Mouse (Mus musculus) forebrain, embryonic 16.5 days (tissue): ENCODE results near the gene Psmb2. TPM values are rescaled to one million over a fixed set of nuclear protein-coding genes. Genes with fewer than 3 reads are reported as not detected.
A peak's percentile ranks its signal among the peaks of the same experiment; 100 is the strongest.

Experiments
- ATAC-seq: fragments of 200-750 bp; cut with Nextera tagmentation; 2 replicates; pipeline ENCODE4 v1.8.0; 2017; ENCODE audit warnings: mild to moderate bottlenecking, moderate library complexity
- H3K27ac ChIP-seq: fragments of 300-500 bp; sonication (generic); 2 replicates; pipeline ENCODE4 v1.5.1; 2014; ENCODE audit warnings: low read length, control low read depth
- H3K27me3 ChIP-seq: fragments of 300-500 bp; sonication (generic); replicated peaks from 2 replicates; pipeline ENCODE4 v1.6.1; 2014; ENCODE audit warnings: low read length; ENCODE audit not compliant: control insufficient read depth, insufficient read depth
- H3K36me3 ChIP-seq: fragments of 300-500 bp; sonication (generic); 2 replicates; pipeline ENCODE4 v1.6.1; 2014; ENCODE audit not compliant: control insufficient read depth, insufficient read depth
- H3K4me1 ChIP-seq: fragments of 300-500 bp; sonication (generic); replicated peaks from 2 replicates; pipeline ENCODE4 v1.6.1; 2014; ENCODE audit warnings: low read length; ENCODE audit not compliant: control insufficient read depth, insufficient read depth
- H3K4me2 ChIP-seq: fragments of 300-500 bp; sonication (generic); 2 replicates; pipeline ENCODE4 v1.6.1; 2014; ENCODE audit warnings: mild to moderate bottlenecking, low read length, control low read depth
- H3K4me3 ChIP-seq: fragments of 300-500 bp; sonication (generic); replicated peaks from 2 replicates; pipeline ENCODE4 v1.5.1; 2014; ENCODE audit warnings: mild to moderate bottlenecking, low read length, control low read depth
- H3K9ac ChIP-seq: fragments of 300-500 bp; sonication (generic); replicated peaks from 2 replicates; pipeline ENCODE4 v1.6.1; 2014; ENCODE audit warnings: low read depth, low read length, control low read depth
- H3K9me3 ChIP-seq: fragments of 300-500 bp; sonication (generic); 2 replicates; pipeline ENCODE4 v1.6.1; 2016; ENCODE audit warnings: low read length; ENCODE audit not compliant: control insufficient read depth
- WGBS: fragments of 180-500 bp; shearing (Covaris S2); extraction: QIAGEN DNeasy Blood & Tissue Kit; methylation state at CpG from one replicate; pipeline ENCODE4 v1.1.7; 2014; 5-methylcytosine and 5-hydroxymethylcytosine counted together
- polyA plus RNA-seq: library from polyadenylated mRNA; unstranded; fragments of >200 nt; fragmentation: Nextera tagmentation; extraction: Ambion mirVana; gene quantifications from 2 replicates; pipeline ENCODE4 v1.2.1, GENCODE M21; 2015

Gene Psmb2
- polyA plus RNA-seq, 1 experiment from 2014 or later, result 432 TPM

DNA sequence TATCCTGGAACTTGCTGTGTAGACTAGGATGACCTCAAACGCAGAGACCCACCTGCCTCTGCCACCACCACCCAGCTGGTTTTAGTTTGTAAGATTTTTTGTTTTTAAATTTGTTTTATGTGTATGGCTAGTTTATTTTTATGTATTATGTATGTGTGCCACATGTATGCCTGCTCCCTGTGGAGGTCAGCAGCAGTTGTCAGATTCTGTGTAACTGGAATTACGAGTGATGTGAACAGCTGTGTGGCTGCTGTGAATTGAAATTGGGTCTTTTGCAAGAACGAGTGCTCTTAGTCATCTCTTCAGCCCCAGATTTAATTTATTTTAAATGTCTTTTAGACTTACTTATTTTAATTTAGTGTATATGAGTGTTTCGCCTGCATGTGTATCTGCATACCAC lies 19.5 kb downstream of the Psmb2 start:
- H3K36me3 ChIP-seq, result peaks cover 2% of the 10 kb centered on the region; the same call in 1 of the 2 replicates
- no peaks in the 10 kb centered on the region for H3K9me3 ChIP-seq
- 92% methylated on average over 4 of the region's 4 CpGs for WGBS
- H3K9ac ChIP-seq, result no peak overlapping the region
- ATAC-seq, result no peak
- H3K27ac ChIP-seq, result no peak overlapping the region
- peaks cover 4% of the 10 kb centered on the region; the same call in 1 of the 2 replicates for H3K4me1 ChIP-seq
- H3K27me3 ChIP-seq, result no peaks in the 10 kb centered on the region
- H3K4me2 ChIP-seq, result no peak overlapping the region
- no peak overlapping the region for H3K4me3 ChIP-seq

DNA sequence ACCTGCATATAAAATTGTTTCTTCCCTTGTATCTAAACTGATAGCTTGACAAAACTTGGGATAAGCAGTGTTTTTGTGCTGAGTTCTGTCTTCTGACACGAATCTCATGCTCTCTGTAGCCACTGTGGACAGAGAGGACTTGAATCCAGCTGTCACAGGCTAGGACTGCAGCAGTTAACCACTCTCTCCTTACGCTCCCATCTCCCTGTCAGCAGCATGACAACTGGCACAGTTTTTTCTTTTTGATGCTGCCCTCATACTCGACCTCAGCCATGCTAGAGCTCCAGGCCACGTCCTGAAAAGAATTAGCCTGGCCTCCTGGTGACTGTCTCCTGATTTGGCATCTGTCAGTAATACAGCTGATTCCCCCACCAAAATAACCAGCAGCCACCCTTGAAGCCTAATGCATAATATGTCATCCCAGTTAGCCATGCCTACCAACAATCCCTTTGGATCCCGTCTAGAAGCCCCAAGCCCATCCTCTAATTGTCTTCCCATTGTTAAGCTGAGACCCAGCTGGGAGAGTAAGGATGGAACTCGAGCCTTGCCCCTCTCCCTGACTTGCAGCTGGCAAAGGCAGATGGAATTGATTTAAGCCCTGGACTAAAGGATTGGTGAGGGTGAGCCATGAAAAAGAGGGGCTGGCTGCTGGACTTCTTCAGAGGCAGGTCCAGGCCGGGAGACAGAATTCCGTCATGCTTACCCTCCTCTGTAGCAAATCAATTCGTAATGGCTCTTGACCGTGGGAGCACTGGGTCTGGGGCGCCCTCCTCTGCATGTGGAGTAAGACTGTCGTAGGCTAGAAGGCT lies 29.4 kb downstream of the Psmb2 start:
- Histone ChIP-seq H3K9me3 (no peaks in the 10 kb centered on the region), H3K4me2 (no peak overlapping the region), H3K27ac (no peak overlapping the region), H3K9ac (no peak overlapping the region), H3K36me3 (peaks cover 32% of the 10 kb centered on the region), H3K4me3 (no peak overlapping the region), H3K27me3 (no peaks in the 10 kb centered on the region), H3K4me1 (no peaks in the 10 kb centered on the region)
- WGBS, result 77% methylated on average over 12 of the region's 12 CpGs
- no peak for ATAC-seq

GRCm38 (mm10) chr4:126707439-126707826 lies 30.0 kb downstream of the Psmb2 start:
- WGBS, result 84% methylated on average over 5 of the region's 5 CpGs

DNA sequence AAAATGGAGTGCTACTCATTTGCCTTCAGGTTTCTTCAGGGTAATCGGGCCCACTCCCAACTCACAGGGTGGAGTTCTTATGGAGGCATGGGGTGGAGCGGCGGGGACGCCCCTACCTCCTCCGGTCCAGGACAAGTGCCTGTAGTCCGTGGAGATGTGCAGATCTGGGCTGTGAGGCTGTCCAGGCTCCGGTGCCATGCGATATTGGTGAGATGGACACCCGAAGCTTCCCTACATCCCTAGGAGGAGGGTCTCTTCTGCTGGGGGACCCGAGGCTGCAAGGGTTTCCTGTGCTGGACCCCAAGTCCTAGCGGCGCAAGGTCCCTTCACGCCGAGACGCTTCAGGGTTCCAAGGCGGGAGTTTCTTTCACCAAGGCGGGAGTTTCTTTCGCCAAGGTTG lies 54.7 kb downstream of the Psmb2 start:
- Histone ChIP-seq H3K36me3 (no peaks in the 10 kb centered on the region), H3K4me2 (no peak overlapping the region), H3K9me3 (no peaks in the 10 kb centered on the region), H3K4me1 (peaks cover 10% of the 10 kb centered on the region), H3K9ac (no peak overlapping the region), H3K4me3 (no peak overlapping the region), H3K27ac (no peak overlapping the region), H3K27me3 (peaks cover 61% of the 10 kb centered on the region)
- 1% methylated on average over 18 of the region's 18 CpGs for WGBS
- ATAC-seq, result no peak

More at GRCm38 (mm10) chr4:126707439-126707826, 30.0 kb downstream of the Psmb2 start:
- H3K27me3 ChIP-seq, result no peaks in the 10 kb centered on the region
- H3K36me3 ChIP-seq, result peaks cover 32% of the 10 kb centered on the region
- H3K4me3 ChIP-seq, result no peak overlapping the region
- no peaks in the 10 kb centered on the region for H3K9me3 ChIP-seq
- H3K4me2 ChIP-seq, result no peak overlapping the region
- H3K9ac ChIP-seq, result no peak overlapping the region
- no peak overlapping the region for H3K27ac ChIP-seq
- no peak for ATAC-seq
- no peaks in the 10 kb centered on the region for H3K4me1 ChIP-seq

DNA sequence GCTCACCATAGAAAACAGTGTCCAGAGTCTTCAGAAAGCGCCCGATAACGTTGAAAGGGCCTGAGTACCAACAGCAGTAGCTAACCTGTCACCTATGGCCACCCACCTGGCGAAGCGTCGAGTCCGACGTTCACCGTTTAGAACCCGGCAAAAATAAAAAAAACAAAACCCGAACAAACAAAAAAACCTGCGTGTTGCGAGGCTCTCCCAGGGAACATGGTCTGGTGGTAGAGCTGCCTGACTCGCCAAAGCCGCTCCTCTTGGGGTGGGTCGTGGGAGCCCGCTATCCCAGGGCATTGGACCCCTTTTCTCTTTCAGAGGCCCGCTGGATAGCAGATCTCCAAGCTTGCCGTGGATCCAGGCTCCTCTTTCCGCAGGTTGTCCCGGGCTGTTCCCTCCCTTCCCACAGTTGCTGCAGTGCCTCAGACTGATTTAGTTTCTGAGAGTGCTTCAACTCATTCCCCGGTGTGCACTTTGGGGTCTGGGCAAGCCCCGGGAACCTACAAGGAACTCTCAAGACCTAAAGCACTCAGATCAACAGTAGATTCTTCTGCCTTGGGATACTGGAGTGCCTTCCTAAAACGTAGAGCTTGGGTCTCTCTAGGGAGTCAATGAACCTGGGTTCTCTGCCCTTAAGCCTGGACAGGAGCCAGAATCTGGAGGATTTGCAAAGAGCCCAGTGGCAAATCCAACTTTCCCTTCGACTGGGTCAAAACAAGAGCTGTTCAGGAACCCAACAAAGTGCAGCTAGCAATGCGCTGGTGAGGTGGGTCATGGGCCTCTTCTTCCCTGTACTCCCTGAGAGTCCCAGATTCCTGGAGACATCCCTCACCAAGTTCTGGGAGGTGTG lies 55.3 kb downstream of the Psmb2 start:
- ATAC-seq, result no peak
- H3K36me3 ChIP-seq, result no peaks in the 10 kb centered on the region
- peaks cover 10% of the 10 kb centered on the region for H3K4me1 ChIP-seq
- no peaks in the 10 kb centered on the region for H3K9me3 ChIP-seq
- H3K27ac ChIP-seq, result no peak overlapping the region
- no peak overlapping the region for H3K9ac ChIP-seq
- no peak overlapping the region for H3K4me2 ChIP-seq
- H3K27me3 ChIP-seq, result peaks cover 66% of the 10 kb centered on the region
- no peak overlapping the region for H3K4me3 ChIP-seq
- 2% methylated on average over 26 of the region's 26 CpGs for WGBS

DNA sequence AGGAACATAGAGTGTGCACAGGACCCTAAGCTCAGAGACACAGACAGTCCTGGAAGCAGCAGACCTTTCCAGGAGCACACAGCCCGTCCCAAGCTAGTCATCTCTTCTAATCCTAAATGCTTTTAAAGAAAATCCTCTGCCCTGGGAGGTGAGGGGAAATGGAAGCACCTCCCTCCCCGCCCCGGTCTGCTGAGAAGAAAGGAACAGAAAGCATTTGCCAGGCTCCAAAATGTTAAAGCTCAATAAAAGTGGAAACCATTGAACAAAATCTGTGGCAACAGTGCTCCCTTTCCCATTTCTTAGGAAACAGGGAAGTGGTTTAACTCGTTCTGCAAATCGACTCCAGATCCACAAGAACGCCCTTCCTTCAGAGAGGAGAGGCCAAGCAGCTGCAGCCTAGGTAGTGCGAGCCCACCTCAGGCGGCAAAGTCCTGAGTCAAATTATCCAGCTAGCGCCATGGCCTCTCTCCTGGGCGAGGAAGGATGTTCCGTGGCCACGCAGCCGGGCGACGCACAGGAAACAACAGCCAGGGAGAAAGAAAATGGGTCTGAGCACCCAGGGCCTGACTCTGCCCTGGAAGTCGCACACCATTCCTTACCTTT lies 56.7 kb downstream of the Psmb2 start:
- H3K4me3 ChIP-seq, result no peak overlapping the region
- no peak overlapping the region for H3K4me2 ChIP-seq
- H3K9ac ChIP-seq, result no peak overlapping the region
- H3K4me1 ChIP-seq, result peaks cover 10% of the 10 kb centered on the region
- no peak for ATAC-seq
- WGBS, result 2% methylated on average over 16 of the region's 16 CpGs
- no peaks in the 10 kb centered on the region for H3K36me3 ChIP-seq
- H3K27me3 ChIP-seq, result peaks cover 75% of the 10 kb centered on the region
- no peaks in the 10 kb centered on the region for H3K9me3 ChIP-seq
- H3K27ac ChIP-seq, result no peak overlapping the region

GRCm38 (mm10) chr4:126734700-126735381 lies 57.4 kb downstream of the Psmb2 start:
- Histone ChIP-seq H3K9me3 (no peaks in the 10 kb centered on the region), H3K9ac (no peak overlapping the region), H3K4me2 (0 out of 2 replicates have a peak overlapping the region, but pooled peaks have one; percentile 6), H3K4me3 (peak overlapping the region; percentile 23), H3K27me3 (peaks cover 75% of the 10 kb centered on the region), H3K27ac (no peak overlapping the region), H3K4me1 (peaks cover 10% of the 10 kb centered on the region), H3K36me3 (no peaks in the 10 kb centered on the region)
- ATAC-seq, result no peak
- 2% methylated on average over 50 of the region's 51 CpGs for WGBS

DNA sequence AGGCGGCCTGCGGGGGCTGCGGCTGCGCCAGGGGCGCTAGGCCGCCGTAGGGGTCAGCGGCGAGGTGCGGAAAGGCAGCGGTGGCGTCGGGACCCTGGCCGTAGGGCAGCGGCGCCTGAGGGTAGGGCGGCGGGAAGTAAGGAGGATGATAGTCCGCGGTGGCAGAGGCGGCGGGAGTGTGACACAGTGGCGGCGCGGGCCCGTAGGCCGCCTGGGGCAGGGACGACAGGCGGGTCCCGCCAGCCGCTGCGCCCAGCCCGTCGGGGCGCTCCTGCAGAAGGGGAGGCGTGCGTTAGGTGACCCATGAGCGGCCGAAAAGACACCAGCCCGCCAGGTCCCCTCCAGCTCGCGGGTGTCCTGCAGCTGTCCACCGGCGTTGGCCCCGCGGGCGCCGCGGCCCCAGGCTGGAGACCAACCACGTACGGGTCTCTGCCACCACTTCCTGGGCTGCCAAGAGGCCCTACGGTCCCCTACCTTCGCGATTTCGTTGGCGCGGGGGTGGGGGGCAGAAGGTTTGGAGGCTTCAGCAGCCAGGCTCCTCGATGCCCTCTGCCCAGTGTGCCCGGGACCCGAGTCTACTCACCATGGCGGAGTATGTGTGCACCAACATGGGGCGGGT lies 58.1 kb downstream of the Psmb2 start:
- H3K36me3 ChIP-seq, result no peaks in the 10 kb centered on the region
- no peak for ATAC-seq
- peak overlapping the region; percentile 34 for H3K4me2 ChIP-seq
- 2% methylated on average over 53 of the region's 62 CpGs for WGBS
- no peak overlapping the region for H3K9ac ChIP-seq
- peaks cover 10% of the 10 kb centered on the region for H3K4me1 ChIP-seq
- no peaks in the 10 kb centered on the region for H3K9me3 ChIP-seq
- peak overlapping the region; percentile 23 for H3K4me3 ChIP-seq
- peaks cover 71% of the 10 kb centered on the region for H3K27me3 ChIP-seq
- no peak overlapping the region for H3K27ac ChIP-seq
